13 mouse cellular contexts compared by ENCODE assay signal in genomic region chr9:71621968-71622367, GRCm38 (mm10). TPM values are rescaled to one million over a fixed set of nuclear protein-coding genes. Genes with fewer than 3 reads are reported as not detected.
"Had no signal": no experiment of that assay in that cellular context is flagged by ENCODE, and none has a peak within 500 bp of the region (broad histone marks: within the 10 kb centered on the region; RNA-seq: fewer than 3 reads in every experiment).

No protein-coding gene starts in this region.

- H3K4me3 ChIP-seq: limb, embryonic 13.5 days; midbrain, embryonic 12.5 days; neural tube, embryonic 13.5 days had no signal

- DNase-seq: kidney, adult 11 months; kidney, postnatal 14 days; left cerebral cortex, postnatal 4 days; retina, postnatal 1 day; right cerebral cortex, postnatal 4 days; spleen, adult 18-20 months; thymus, postnatal 36 days had no signal

- H3K27ac ChIP-seq: limb, embryonic 13.5 days; liver, embryonic 14.5 days; midbrain, embryonic 12.5 days; neural tube, embryonic 13.5 days had no signal

- H3K4me1 ChIP-seq: limb, embryonic 13.5 days; midbrain, embryonic 12.5 days; neural tube, embryonic 13.5 days had no signal

- H3K9me3 ChIP-seq: limb, embryonic 13.5 days; midbrain, embryonic 12.5 days; neural tube, embryonic 13.5 days had no signal

- ATAC-seq: midbrain, embryonic 16.5 days had no signal

- H3K9ac ChIP-seq: limb, embryonic 13.5 days; liver, embryonic 14.5 days; midbrain, embryonic 12.5 days; neural tube, embryonic 13.5 days had no signal

- H3K4me2 ChIP-seq: limb, embryonic 13.5 days; midbrain, embryonic 12.5 days; neural tube, embryonic 13.5 days had no signal

- H3K27me3 ChIP-seq: limb, embryonic 13.5 days; midbrain, embryonic 12.5 days; neural tube, embryonic 13.5 days had no signal

- H3K36me3 ChIP-seq: limb, embryonic 13.5 days; midbrain, embryonic 12.5 days; neural tube, embryonic 13.5 days had no signal

RNA-seq across cellular contexts. Expression of gene Myzap, which starts 29.8 kb away (rescaled TPM):
- total RNA-seq: megakaryocyte-erythroid progenitor cell, adult 5-6 weeks had no signal
